Mouse (Mus musculus) lung, adult 2 months (tissue): ENCODE data around the gene Capn15.

Source experiments
- CTCF ChIP-seq: fragments of 200-500 bp; IDR thresholded peaks from 2 replicates; pipeline ENCODE4 v1.5.1; 2011; ENCODE audit warnings: mild to moderate bottlenecking, low read length, control low read depth; ENCODE audit not compliant: insufficient read depth
- POLR2A ChIP-seq: fragments of 200-500 bp; IDR thresholded peaks from 2 replicates; pipeline ENCODE4 v1.6.1; 2011; ENCODE audit warnings: low read depth, mild to moderate bottlenecking, control low read depth, low read length, borderline replicate concordance; ENCODE audit errors: extremely low read depth

GRCm38 (mm10) chr17:25970448-25970847 lies 15.1 kb downstream of the Capn15 start:
- TF ChIP-seq CTCF (no peak), POLR2A (no peak)
